Mouse (Mus musculus) cortical plate, adult 2 months (tissue): Measurements from ENCODE around the gene Nckap5.

Experiments used
- CTCF ChIP-seq: fragments of 200-500 bp; IDR thresholded peaks from 2 replicates; pipeline ENCODE4 v1.5.1; 2011; ENCODE audit warnings: mild to moderate bottlenecking, control low read depth, low read length; ENCODE audit not compliant: insufficient read depth; ENCODE audit errors: extremely low read depth
- POLR2A ChIP-seq: fragments of 200-500 bp; IDR thresholded peaks from 2 replicates; pipeline ENCODE4 v1.6.1; 2011; ENCODE audit warnings: mild to moderate bottlenecking, low read length, control low read depth; ENCODE audit not compliant: insufficient read depth; ENCODE audit errors: extremely low read depth

DNA sequence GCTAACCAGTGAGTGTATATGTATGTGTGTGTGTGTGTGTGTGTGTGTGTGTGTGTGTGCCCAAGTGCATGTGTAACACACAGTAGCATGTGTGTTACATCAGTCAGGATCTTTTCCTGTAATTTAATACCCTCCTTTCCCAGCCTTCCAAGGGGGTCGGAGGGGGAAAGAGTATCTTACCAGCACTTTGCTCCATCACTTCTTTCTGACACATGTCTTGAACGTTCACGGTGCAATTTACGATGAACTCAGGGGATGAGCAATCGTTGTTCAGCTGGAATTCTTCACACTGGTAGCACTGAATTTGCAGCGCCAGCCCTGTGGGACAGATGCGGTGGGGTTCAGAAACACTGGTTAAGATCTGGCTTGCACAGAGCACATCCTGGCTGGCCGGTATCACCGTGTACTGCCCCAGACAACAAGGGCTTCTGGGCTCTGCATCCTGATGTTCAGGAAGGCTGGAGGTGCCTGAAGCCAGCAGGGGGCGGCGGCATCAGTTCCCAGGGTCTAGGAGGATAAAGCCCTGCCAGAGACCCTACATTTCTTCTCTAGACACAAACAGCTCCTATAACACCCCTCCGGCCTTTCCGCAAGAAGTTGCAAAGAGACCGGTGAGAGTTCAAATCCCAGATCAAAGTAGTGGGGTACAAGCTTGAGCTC lies 920.3 kb downstream of the Nckap5 start:
- no peak for TF ChIP-seq CTCF
- TF ChIP-seq POLR2A = no peak
